Mouse (Mus musculus) CH12.LX (cell line): ENCODE results near the gene Prkch.

Experiments used
- CHD1 ChIP-seq: IDR thresholded peaks from 2 replicates; pipeline ENCODE4 v1.6.1; 2012; ENCODE audit warnings: low read depth, low read length, improper control_type of control experiment, inconsistent platforms
- CTCF ChIP-seq, 2 experiments: IDR thresholded peaks in 1 of 2; conservative IDR thresholded peaks in 1 of 2; 2 replicates each; pipeline ENCODE4 v1.5.1; 2011 to 2012; ENCODE audit warnings: low read depth in 2 of 2, low read length in 2 of 2, improper control_type of control experiment in 1 of 2, inconsistent platforms in 1 of 2, mild to moderate bottlenecking in 1 of 2, moderate library complexity in 1 of 2
- HCFC1 ChIP-seq: IDR thresholded peaks from 2 replicates; pipeline ENCODE4 v1.6.1; 2012; ENCODE audit warnings: low read depth, mild to moderate bottlenecking, inconsistent platforms, low read length, improper control_type of control experiment
- KAT2A ChIP-seq: IDR thresholded peaks from 2 replicates; pipeline ENCODE4 v1.6.1; 2012; ENCODE audit warnings: low read length, improper control_type of control experiment, inconsistent platforms; ENCODE audit not compliant: insufficient replicate concordance
- POLR2A ChIP-seq: IDR thresholded peaks from 2 replicates; pipeline ENCODE4 v1.6.1; 2011; ENCODE audit warnings: low read depth, mild to moderate bottlenecking, improper control_type of control experiment, low read length
- RCOR1 ChIP-seq: conservative IDR thresholded peaks from 2 replicates; pipeline ENCODE4 v1.6.1; 2012; ENCODE audit warnings: low read depth, mild to moderate bottlenecking, inconsistent platforms, low read length, improper control_type of control experiment
- SIN3A ChIP-seq: IDR thresholded peaks from 2 replicates; pipeline ENCODE4 v1.6.1; 2012; ENCODE audit warnings: low read length, improper control_type of control experiment, inconsistent platforms
- ZKSCAN1 ChIP-seq: IDR thresholded peaks from 2 replicates; pipeline ENCODE4 v1.6.1; 2012; ENCODE audit warnings: low read depth, inconsistent platforms, low read length, improper control_type of control experiment, borderline replicate concordance
- ZNF384 ChIP-seq: IDR thresholded peaks from 2 replicates; pipeline ENCODE4 v1.6.1; 2012; ENCODE audit warnings: low read depth, low read length, improper control_type of control experiment, inconsistent platforms

- no peak for TF ChIP-seq ZKSCAN1
- no peak for TF ChIP-seq POLR2A
- TF ChIP-seq RCOR1: no peak
- TF ChIP-seq ZNF384: no peak
- no peak for TF ChIP-seq HCFC1
- TF ChIP-seq SIN3A: no peak
- no peak for TF ChIP-seq KAT2A
- TF ChIP-seq CTCF (conservative IDR thresholded peaks at IDR 0.05 in 1 of 2, IDR thresholded peaks at IDR 0.05 in 1 of 2; ENCODE audit: low read depth in 2 of 2, low read length in 2 of 2): no peak
- no peak for TF ChIP-seq CHD1
Measured at GRCm38 (mm10) chr12:73696084-73696483, 111.5 kb downstream of the Prkch start.
